Mouse (Mus musculus): ENCODE data around the gene Alk.

DNA sequence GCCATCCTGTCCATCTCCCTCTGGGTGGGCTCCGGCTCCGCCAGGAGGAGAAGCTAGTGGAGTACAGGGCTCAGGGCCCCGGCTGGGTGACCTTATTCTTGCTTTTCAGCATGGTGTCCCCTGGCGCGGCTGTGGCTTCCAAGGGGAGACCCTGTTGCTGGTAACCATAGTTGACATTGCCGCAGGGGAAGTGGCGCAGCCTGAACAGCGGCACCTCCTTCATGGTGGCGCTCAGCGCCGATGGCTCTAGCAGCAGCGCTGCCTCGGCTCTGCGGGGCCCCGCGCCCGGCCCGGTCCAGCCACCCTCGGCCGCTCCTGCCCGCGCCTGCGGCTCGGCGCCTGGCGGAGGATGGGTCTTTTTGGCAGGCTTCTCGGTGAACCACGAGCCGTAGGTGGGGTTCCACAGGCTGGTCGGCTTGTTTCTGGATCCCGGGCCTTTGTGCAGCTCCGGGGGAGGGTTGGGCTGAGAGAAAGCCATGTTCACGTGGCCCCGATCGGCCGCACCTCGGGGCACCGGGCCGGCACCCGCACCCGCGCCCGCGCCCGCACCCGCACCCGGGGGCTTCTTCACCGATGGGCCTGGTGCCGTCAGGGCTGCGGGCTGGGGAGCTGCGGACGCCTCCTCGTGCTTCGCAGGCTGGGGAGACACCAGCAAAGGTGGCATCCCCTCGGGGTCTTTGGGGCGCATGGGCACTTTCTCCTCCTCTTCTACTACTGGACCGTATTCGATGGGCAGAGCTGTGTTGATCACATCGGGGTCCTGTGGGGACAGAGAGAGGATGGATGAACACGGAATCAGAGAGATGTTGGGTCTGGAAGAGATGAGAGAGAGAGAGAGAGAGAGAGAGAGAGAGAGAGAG is 734.8 kb downstream of the Alk start:
- no peak for TF ChIP-seq CTCF (IDR thresholded peaks at IDR 0.05; ENCODE audit: low read depth)
- no peak for TF ChIP-seq EP300 (IDR thresholded peaks at IDR 0.05; ENCODE audit: low read depth)

All from liver, postnatal 0 days (tissue).